22 mouse cellular contexts compared by ENCODE assay signal in genomic region chr4:136087261-136087660, GRCm38 (mm10).
"Had no signal": no experiment of that assay in that cellular context is flagged by ENCODE, and none has a peak within 500 bp of the region (broad histone marks: within the 10 kb centered on the region; RNA-seq: fewer than 3 reads in every experiment).

No protein-coding gene starts in this region.

- H3K4me3 ChIP-seq: intestine, embryonic 15.5 days; left cerebral cortex, adult 2 months; liver, embryonic 15.5 days; lung, embryonic 15.5 days; megakaryocyte, embryonic 14.5 days; neural tube, embryonic 12.5 days; neural tube, embryonic 15.5 days had no signal

- H3K36me3 ChIP-seq: intestine, embryonic 15.5 days; liver, embryonic 15.5 days; lung, embryonic 15.5 days; neural tube, embryonic 12.5 days; neural tube, embryonic 15.5 days had no signal

- H3K9ac ChIP-seq: intestine, embryonic 15.5 days; liver, embryonic 15.5 days; lung, embryonic 15.5 days; neural tube, embryonic 12.5 days; neural tube, embryonic 15.5 days had no signal

- ATAC-seq: hindbrain, embryonic 16.5 days; intestine, embryonic 15.5 days had no signal

- H3K4me2 ChIP-seq: intestine, embryonic 15.5 days; liver, embryonic 11.5 days; liver, embryonic 15.5 days; lung, embryonic 15.5 days; midbrain, embryonic 11.5 days; neural tube, embryonic 12.5 days; neural tube, embryonic 15.5 days had no signal

- H3K4me1 ChIP-seq: liver, embryonic 15.5 days; lung, embryonic 15.5 days; megakaryocyte, embryonic 14.5 days; neural tube, embryonic 15.5 days had no signal

- DNase-seq: kidney, adult 11 months; kidney, adult 9 months; kidney, postnatal 25 days; layer of hippocampus, postnatal 36 days; lung, adult 18-20 months; lung, postnatal 10 days; lung, postnatal 36 days; midbrain, embryonic 14.5 days; right cerebral cortex, adult 18-20 months; right cerebral cortex, postnatal 14 days; right cerebral cortex, postnatal 4 days had no signal

- H3K27ac ChIP-seq: intestine, embryonic 15.5 days; kidney, postnatal 0 days; left cerebral cortex, adult 2 months; liver, embryonic 15.5 days; lung, embryonic 15.5 days; neural tube, embryonic 12.5 days; neural tube, embryonic 15.5 days had no signal

- H3K9me3 ChIP-seq: intestine, embryonic 15.5 days; liver, embryonic 15.5 days; lung, embryonic 15.5 days; megakaryocyte, embryonic 14.5 days; neural tube, embryonic 12.5 days; neural tube, embryonic 15.5 days had no signal
